Mouse (Mus musculus): ENCODE measurements around the gene Rab3ip. TPM values are rescaled to one million over a fixed set of nuclear protein-coding genes. Genes with fewer than 3 reads are reported as not detected.

Gene Rab3ip
- 10 to 100 TPM; 64.9 to 67.7 TPM for total RNA-seq (2021)

GRCm38 (mm10) chr10:116950009-116950769 is at the start of gene Rab3ip:
Rab3ip (minus strand) TSS chr10:116950769.
- DNase-seq = peak; percentile 89 to 93

DNA sequence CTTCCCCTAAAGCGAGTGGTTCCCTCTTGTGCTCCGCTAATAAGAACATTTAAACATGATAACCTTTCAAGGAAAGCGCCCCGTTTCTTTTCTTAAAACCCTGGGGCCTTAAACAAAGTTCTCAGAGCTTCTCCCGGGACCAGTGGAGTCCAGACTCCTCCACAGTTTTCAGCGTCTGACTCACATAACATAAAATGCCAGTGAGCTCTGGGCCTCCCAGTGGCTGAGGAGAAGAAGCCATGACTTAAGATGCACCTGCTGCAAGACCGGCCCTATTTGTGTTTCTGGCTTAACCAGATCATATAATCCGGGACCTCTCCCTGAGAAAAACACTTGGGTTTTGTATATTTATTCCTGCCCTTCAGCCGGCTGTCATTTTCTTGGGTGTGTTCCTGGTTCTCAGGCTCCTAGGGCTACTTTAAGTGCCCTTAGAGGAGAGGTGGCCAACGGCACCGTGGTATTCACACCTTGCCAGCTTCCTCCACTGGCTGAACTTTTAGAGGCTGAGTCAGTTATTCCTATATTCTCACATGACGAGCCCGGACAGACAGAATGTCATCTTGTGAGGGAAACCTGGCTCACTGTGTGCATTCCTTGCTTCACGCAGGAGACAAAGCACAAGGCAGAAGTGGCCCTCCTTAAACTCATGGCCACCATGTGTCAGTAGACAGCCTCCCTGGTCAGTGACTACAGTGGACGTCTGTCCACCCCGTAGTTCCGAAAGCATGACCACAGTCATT is 48.3 kb upstream of the Rab3ip start:
- DNase-seq = no peak

GRCm38 (mm10) chr10:116996236-116996600 is 45.6 kb upstream of the Rab3ip start:
- no peak for DNase-seq

GRCm38 (mm10) chr10:116995584-116996235 is 45.1 kb upstream of the Rab3ip start:
- DNase-seq = no peak

GRCm38 (mm10) chr10:116995162-116995561 is 44.6 kb upstream of the Rab3ip start:
- DNase-seq = no peak

- DNase-seq = no peak
Observed at GRCm38 (mm10) chr10:116993971-116994370, 43.4 kb upstream of the Rab3ip start.

DNA sequence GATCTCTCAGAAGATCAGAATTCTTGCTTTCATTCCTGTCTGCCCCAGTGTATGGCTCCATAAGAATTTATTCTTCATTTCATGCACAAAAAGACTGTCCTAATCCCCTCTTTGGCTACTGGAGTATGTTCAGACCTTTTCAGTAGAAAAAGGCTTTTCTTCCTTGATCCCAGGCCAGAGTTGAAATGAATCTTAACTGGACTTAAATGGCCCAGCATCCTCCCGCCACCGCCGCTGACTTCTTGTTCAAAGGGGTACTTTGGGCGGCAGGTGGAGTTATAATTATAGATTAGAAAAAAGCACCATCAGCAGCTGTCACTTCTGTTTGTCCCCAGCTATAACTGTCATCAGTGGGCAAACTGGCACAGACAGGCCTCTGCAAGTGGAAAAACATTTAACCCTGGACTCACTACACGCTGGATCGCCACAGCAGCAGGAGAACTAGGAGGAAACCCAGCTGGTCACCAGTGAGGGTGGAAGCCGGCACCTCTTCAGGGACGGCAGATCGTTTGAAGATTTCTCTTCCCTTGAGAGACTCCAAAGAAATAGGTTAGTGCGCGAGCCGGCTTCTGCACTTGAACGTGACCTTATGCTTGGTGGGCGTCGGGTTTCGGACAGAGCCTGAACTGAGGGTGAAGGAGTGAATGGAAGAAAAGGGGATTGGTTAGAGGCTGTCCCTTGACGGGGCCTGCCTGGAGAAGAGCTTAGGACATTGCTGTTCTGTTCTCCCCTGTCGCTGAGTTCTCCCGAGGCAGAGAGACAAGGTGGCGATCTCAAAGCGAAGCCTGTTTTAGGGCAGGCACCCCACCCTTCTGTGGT is 35.9 kb upstream of the Rab3ip start, which contains the start of gene Best3:
Best3 (plus strand) TSS at position 51 of the 819 bp plus-strand sequence.
- DNase-seq = peak in 1 of 2 experiments; percentile 19

DNA sequence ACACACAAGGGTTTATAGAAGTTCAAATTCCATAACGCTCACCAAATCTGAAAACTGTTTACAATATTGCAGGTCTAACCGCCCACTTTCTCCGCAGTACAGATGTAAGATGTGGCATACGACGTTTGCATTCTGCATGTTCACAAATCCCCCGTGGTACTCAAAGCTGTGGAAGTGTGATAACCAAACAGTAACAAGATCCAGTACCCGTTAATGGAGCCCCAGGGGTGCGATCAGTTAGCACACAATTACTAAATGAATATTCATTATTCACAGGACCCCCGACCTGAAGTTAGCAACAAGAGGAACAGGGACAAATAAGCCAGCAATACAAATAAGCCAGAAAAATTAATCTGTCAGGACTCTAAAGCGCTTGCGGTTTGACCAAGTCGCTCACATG is 34.3 kb upstream of the Rab3ip start:
- no peak for DNase-seq

DNA sequence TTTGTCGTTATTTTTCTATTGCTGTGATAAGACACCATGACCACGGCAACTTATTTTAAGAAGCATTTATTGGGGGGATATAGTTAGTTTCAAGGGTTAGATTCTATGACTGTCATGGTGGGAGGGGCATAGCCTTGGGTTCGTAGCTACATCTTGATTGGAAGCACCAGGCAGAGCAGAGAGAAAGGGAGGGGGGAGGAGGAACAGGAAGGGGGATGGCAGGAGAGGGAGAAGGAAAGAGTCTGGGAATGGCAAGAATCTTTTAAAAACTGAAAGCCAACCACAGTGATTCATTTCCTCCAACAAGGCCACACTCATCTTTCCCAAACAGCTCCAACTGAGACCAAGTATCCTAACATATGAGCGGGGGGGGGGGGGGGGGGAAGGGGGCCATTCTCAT is 32.0 kb upstream of the Rab3ip start:
- no peak for DNase-seq

GRCm38 (mm10) chr10:116980888-116981287 is 30.3 kb upstream of the Rab3ip start:
- no peak for DNase-seq

DNA sequence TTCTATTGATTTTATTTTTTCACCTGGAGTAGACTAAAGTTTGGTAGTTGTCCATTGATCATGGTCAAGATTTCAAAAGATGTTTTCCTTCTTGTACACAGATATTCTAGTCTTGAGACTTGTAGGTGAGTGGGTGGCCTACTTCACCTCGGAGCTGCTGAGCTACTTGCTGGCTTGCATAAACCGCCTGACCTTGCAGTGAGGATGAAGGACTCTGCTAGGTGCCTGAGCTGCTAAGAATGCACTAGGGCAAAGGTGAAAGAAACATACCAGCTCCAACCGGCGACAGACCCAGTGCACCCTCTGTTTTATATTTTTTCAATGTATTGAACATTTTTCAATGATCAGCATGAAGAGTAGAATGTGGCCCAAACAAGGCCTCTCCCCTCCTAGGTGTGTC is 29.7 kb upstream of the Rab3ip start:
- DNase-seq = no peak

- no peak for DNase-seq
Observed at GRCm38 (mm10) chr10:116978841-116979240, 28.3 kb upstream of the Rab3ip start.

- DNase-seq = no peak
Observed at GRCm38 (mm10) chr10:116977858-116978257, 27.3 kb upstream of the Rab3ip start.

DNA sequence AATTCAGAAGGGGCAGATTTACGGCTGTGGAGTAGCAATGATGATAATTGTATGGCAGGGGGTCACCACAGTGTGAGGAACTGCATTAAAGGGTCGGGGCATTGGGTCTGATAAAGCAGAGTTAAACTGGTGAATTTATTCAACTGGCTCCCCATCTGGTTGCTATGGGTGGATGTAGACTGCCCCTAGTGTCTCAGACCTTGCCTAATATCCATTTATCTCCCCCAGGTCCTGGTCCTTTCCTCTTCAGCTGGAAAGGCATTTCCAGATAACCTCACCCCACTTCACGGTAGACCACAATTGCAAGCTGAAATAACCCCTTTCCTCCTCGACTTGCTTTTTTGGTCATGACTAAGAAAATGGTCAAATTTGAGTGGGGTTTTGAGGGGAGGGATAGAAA is 26.9 kb upstream of the Rab3ip start:
- DNase-seq = no peak

DNA sequence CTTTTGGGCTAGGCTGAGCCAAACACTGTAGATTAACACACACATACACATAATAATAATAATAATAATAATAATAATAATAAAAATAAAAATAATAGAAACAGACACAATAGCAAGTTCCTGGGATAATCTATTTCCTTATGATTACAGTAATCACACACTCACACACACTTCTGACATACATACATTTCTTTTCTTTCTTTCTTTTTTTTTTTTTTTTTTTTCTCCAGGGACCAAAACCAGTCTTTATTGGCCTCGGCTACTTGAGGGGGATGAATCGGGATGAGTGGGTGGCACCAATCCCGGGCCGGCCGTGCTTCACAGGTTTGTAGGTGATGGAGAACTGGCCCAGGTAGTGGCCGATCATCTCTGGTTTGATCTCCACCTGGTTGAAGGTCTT is 21.9 kb upstream of the Rab3ip start, which contains the start of gene Gm10271:
Gm10271 (minus strand) TSS at position 101 of the 400 bp plus-strand sequence.
- DNase-seq = no peak

GRCm38 (mm10) chr10:116968741-116969140 is 18.2 kb upstream of the Rab3ip start:
- no peak for DNase-seq

DNA sequence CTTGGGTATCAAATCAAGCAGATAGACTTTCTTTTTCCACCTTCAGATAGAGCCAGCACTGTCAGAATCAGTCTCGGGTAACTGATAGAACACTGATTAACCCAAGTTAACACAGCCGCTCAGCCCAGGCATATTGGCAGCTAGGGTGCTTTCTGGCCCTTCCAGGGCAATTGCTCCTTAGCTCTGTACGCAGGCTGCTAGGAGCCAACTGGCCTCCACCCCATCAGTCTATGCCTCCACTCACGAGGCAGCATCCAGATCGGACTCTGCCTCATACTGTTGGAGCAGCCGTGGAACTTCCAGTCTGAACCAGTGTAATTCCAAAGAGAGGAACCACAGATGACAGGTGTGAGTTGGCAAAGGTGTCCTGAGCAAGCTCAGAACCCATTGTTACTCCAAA is 15.5 kb upstream of the Rab3ip start:
- DNase-seq = no peak

DNA sequence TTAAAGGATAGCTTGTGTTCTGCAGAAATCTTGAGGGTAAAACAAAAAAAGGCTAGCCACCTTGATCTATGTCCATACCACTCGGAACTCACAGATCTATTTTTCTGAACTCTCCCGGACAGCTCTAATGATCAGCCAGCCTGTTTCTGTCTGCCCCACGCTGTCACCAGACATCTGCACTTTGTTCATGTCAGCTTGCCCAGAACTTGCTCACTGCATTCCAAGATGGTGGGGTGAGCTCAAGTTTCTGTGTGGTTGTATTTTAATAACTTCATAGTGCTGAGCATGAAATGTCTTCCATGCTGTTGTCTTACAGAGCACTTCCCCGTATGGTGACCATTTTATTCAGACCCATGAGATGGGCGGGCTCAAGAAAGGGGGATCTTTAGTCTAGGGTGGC is 14.7 kb upstream of the Rab3ip start:
- DNase-seq = no peak

GRCm38 (mm10) chr10:116964571-116964970 is 14.0 kb upstream of the Rab3ip start:
- no peak for DNase-seq

GRCm38 (mm10) chr10:116964084-116964483 is 13.5 kb upstream of the Rab3ip start:
- DNase-seq = no peak

- DNase-seq = no peak
Observed at GRCm38 (mm10) chr10:116962803-116963202, 12.2 kb upstream of the Rab3ip start.

DNA sequence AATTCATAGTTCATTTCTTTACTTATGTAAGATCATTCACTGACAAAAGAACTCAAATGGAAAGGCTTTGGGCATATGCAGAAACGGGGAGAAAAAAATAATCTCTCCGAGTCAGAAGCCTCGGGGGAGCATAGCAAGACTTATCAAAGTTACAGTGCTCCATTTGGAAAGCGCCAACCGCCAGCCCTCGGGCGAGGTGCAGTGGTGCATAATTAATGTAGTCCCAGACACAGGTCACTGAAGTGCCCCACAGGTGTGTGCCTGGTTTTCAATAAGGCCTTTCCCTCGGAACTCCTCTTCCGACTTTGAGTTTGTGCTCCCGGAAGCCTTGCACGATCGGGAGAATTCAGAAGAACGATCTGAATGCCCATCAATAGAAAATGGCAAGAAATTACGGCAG is 11.6 kb upstream of the Rab3ip start:
- DNase-seq = no peak

All from layer of hippocampus, postnatal 36 days (tissue).